10 mouse cellular contexts compared by ENCODE assay signal in genomic region chr10:130092838-130093440, GRCm38 (mm10). TPM values are rescaled to one million over a fixed set of nuclear protein-coding genes. Genes with fewer than 3 reads are reported as not detected.
DNase-seq lines count a peak whose midpoint lies in the region; ATAC-seq lines count a peak whose summit lies in the region.
"Had no signal": no experiment of that assay in that cellular context is flagged by ENCODE, and none has a peak within 500 bp of the region (broad histone marks: within the 10 kb centered on the region; RNA-seq: fewer than 3 reads in every experiment).

No protein-coding gene starts in this region.

- H3K27ac ChIP-seq in forebrain, embryonic 12.5 days, result no peak overlapping the region
- no peak overlapping the region for H3K27ac ChIP-seq in neural tube, embryonic 11.5 days (ENCODE audit: low read depth, low read length)

- no peak overlapping the region for H3K4me3 ChIP-seq in forebrain, embryonic 12.5 days (replicated peaks)
- H3K4me3 ChIP-seq in neural tube, embryonic 11.5 days (ENCODE audit: low read depth, low read length), result no peak overlapping the region

- DNase-seq in ovary, postnatal 36 days (ENCODE audit: low spot score), result peak; percentile 32
- DNase-seq in ovary, adult 18-20 months (ENCODE audit: low spot score), result no peak
- DNase-seq in brain, adult 2 months (ENCODE audit: low read depth, low spot score), result peak; percentile 61
- DNase-seq in kidney, adult 8-10 months, result peak; percentile 2 to 59
- DNase-seq in left cerebral cortex, postnatal 4 days, result peak; percentile 68
- peak; percentile 66 for DNase-seq in neural tube, embryonic 11.5 days (ENCODE audit: low spot score)
- DNase-seq in natural killer cell, adult 2 months (ENCODE audit: low spot score in 2 of 2), result no peak

- no peaks in the 10 kb centered on the region for H3K4me1 ChIP-seq in forebrain, embryonic 12.5 days
- no peaks in the 10 kb centered on the region for H3K4me1 ChIP-seq in neural tube, embryonic 11.5 days (ENCODE audit: control insufficient read depth, insufficient read depth, low read length)

- 24% methylated on average over 5 of the region's 5 CpGs for WGBS in forebrain, embryonic 12.5 days
- 18% methylated on average over 5 of the region's 5 CpGs for WGBS in neural tube, embryonic 11.5 days

- H3K4me2 ChIP-seq in forebrain, embryonic 12.5 days, result no peak overlapping the region
- no peak overlapping the region for H3K4me2 ChIP-seq in neural tube, embryonic 11.5 days (ENCODE audit: low read depth)

- intact Hi-C loops in left cerebral cortex, postnatal 4 days (cut with DNase I), result loop anchor here (2.0 kb wide), 1 partner anchor 1066 kb away; no protein-coding TSS in a partner anchor

- H3K9ac ChIP-seq in forebrain, embryonic 12.5 days, result no peak overlapping the region
- no peak overlapping the region for H3K9ac ChIP-seq in neural tube, embryonic 11.5 days (ENCODE audit: low read length)

- no peaks in the 10 kb centered on the region for H3K9me3 ChIP-seq in forebrain, embryonic 12.5 days
- H3K9me3 ChIP-seq in neural tube, embryonic 11.5 days (ENCODE audit: control insufficient read depth, low read length), result no peaks in the 10 kb centered on the region

- no peaks in the 10 kb centered on the region for H3K27me3 ChIP-seq in forebrain, embryonic 12.5 days
- H3K27me3 ChIP-seq in neural tube, embryonic 11.5 days (ENCODE audit: control insufficient read depth, insufficient read depth, low read length), result no peaks in the 10 kb centered on the region

- ATAC-seq in forebrain, embryonic 12.5 days (ENCODE audit: low FRiP score), result peak; percentile 84
- peak; percentile 70; the same call in 1 of the 2 replicates for ATAC-seq in neural tube, embryonic 11.5 days (ENCODE audit: insufficient read depth, low FRiP score, low TSS enrichment)

- H3K36me3 ChIP-seq in forebrain, embryonic 12.5 days (replicated peaks), result no peaks in the 10 kb centered on the region
- no peaks in the 10 kb centered on the region for H3K36me3 ChIP-seq in neural tube, embryonic 11.5 days (ENCODE audit: control insufficient read depth, insufficient read depth, low read length)

RNA-seq across cellular contexts. Expression of gene Olfr822, which starts 21.9 kb away (rescaled TPM):
- not detected in 2 replicates for polyA plus RNA-seq in forebrain, embryonic 12.5 days (2016; fragmentation: Nextera tagmentation; extraction: Ambion mirVana)
- not detected for total RNA-seq in left cerebral cortex, postnatal 4 days (2021)
- not detected in 2 replicates for polyA plus RNA-seq in neural tube, embryonic 11.5 days (2014; fragmentation: Nextera tagmentation; extraction: Ambion mirVana)
- polyA plus RNA-seq: frontal cortex, adult 2 months; neural tube, embryonic 14.5 days had no signal

RNA-seq across cellular contexts. Expression of gene Olfr823, which starts 22.2 kb away (rescaled TPM):
- not detected in 2 replicates for polyA plus RNA-seq in forebrain, embryonic 12.5 days (2016; fragmentation: Nextera tagmentation; extraction: Ambion mirVana)
- total RNA-seq in left cerebral cortex, postnatal 4 days (2021), result not detected
- not detected in 2 replicates for polyA plus RNA-seq in neural tube, embryonic 11.5 days (2014; fragmentation: Nextera tagmentation; extraction: Ambion mirVana)
- polyA plus RNA-seq: frontal cortex, adult 2 months; neural tube, embryonic 14.5 days had no signal

RNA-seq across cellular contexts. Expression of gene Olfr824, which starts 36.9 kb away (rescaled TPM):
- not detected in 2 replicates for polyA plus RNA-seq in forebrain, embryonic 12.5 days (2016; fragmentation: Nextera tagmentation; extraction: Ambion mirVana)
- not detected for total RNA-seq in left cerebral cortex, postnatal 4 days (2021)
- not detected in 2 replicates for polyA plus RNA-seq in neural tube, embryonic 11.5 days (2014; fragmentation: Nextera tagmentation; extraction: Ambion mirVana)
- polyA plus RNA-seq: frontal cortex, adult 2 months; neural tube, embryonic 14.5 days had no signal

Comparison
In these comparisons a context has a peak if more than half of its experiments do, and no peak if none do; other contexts are left out.
1. DNase-seq: peak in ovary, postnatal 36 days (single experiment), brain, adult 2 months (single experiment), kidney, adult 8-10 months (2 of 2), left cerebral cortex, postnatal 4 days (single experiment) and neural tube, embryonic 11.5 days (single experiment); none in ovary, adult 18-20 months (single experiment) and natural killer cell, adult 2 months (0 of 2).